Mouse (Mus musculus): Measurements from ENCODE around the gene Ttc3. TPM values are rescaled to one million over a fixed set of nuclear protein-coding genes. Genes with fewer than 3 reads are reported as not detected.

Gene Ttc3
- total and polyA plus RNA-seq, 2 experiments from 2014 or later, result 121 to 178 TPM

DNA sequence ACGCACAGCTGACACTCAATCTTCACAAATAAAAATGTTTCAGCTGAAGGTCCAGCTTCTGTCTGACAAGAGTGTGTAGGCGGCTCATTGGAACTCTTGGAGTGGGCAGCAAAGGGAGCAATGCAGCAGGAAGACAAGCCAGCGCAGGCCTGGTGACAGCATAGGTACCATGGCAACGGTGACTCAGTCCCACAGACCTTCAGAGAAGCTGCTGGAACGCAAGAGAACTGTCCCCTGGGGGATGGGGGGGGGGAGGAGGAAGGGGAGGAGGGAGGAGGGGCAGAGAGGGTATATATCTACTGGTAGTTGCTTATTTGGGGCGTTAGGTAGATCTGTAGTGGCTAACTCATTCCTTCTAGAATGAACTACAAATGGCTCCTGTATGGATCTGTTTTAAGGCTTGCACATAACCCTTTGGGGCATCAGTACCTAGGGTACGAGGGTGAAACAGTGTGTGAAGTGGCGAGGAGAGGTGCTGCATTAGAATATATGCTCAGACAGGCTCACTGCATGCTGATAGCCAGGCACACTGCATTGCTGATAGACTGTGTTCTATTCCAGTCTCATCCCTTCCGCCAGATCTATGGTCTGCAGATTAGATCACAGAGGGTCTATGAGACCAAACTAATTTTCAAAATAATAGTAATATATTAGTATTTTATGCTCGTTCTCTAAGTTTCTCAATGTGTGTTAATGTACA is 8.1 kb upstream of the Ttc3 start:
- H3K27ac ChIP-seq (ENCODE audit: low read depth), result no peak overlapping the region
- H3K4me2 ChIP-seq (ENCODE audit: low read depth, low read length), result no peak overlapping the region
- H3K36me3 ChIP-seq (replicated peaks; ENCODE audit: control insufficient read depth, insufficient read depth, low read length), result no peaks in the 10 kb centered on the region
- H3K4me1 ChIP-seq (ENCODE audit: control insufficient read depth, insufficient read depth), result peaks cover 6% of the 10 kb centered on the region
- H3K4me3 ChIP-seq (ENCODE audit: low read depth, low read length), result no peak overlapping the region
- DNase-seq (ENCODE audit: low spot score) (peak; percentile 68), ATAC-seq (ENCODE audit: insufficient read depth, low read depth) (peak; percentile 88)
- no peaks in the 10 kb centered on the region for H3K9me3 ChIP-seq (replicated peaks; ENCODE audit: control insufficient read depth, low read length)
- WGBS, result 23% methylated on average over 10 of the region's 10 CpGs
- no peaks in the 10 kb centered on the region for H3K27me3 ChIP-seq (ENCODE audit: control insufficient read depth, insufficient read depth, low read length)
- no peak overlapping the region for H3K9ac ChIP-seq (replicated peaks; ENCODE audit: low read depth, low read length)
- no peak for TF ChIP-seq EP300 (IDR thresholded peaks at IDR 0.05; ENCODE audit: low read depth)
- TF ChIP-seq CTCF (IDR thresholded peaks at IDR 0.05; ENCODE audit: low read depth), result no peak

GRCm38 (mm10) chr16:94363814-94364213 is 6.6 kb upstream of the Ttc3 start:
- H3K27me3 ChIP-seq (ENCODE audit: control insufficient read depth, insufficient read depth, low read length), result no peaks in the 10 kb centered on the region
- H3K9me3 ChIP-seq (replicated peaks; ENCODE audit: control insufficient read depth, low read length), result no peaks in the 10 kb centered on the region
- TF ChIP-seq CTCF (IDR thresholded peaks at IDR 0.05; ENCODE audit: low read depth) (no peak), EP300 (IDR thresholded peaks at IDR 0.05; ENCODE audit: low read depth) (no peak)
- H3K4me3 ChIP-seq (ENCODE audit: low read depth, low read length), result no peak overlapping the region
- no peaks in the 10 kb centered on the region for H3K36me3 ChIP-seq (replicated peaks; ENCODE audit: control insufficient read depth, insufficient read depth, low read length)
- no peak overlapping the region for H3K4me2 ChIP-seq (ENCODE audit: low read depth, low read length)
- DNase-seq (ENCODE audit: low spot score), result no peak
- no peak for ATAC-seq (ENCODE audit: insufficient read depth, low read depth)
- H3K27ac ChIP-seq (ENCODE audit: low read depth), result no peak overlapping the region
- WGBS, result 84% methylated on average over 4 of the region's 4 CpGs
- H3K9ac ChIP-seq (replicated peaks; ENCODE audit: low read depth, low read length), result no peak overlapping the region
- H3K4me1 ChIP-seq (ENCODE audit: control insufficient read depth, insufficient read depth), result peaks cover 6% of the 10 kb centered on the region

GRCm38 (mm10) chr16:94365435-94365834 is 5.0 kb upstream of the Ttc3 start:
- no peaks in the 10 kb centered on the region for H3K36me3 ChIP-seq (replicated peaks; ENCODE audit: control insufficient read depth, insufficient read depth, low read length)
- DNase-seq (ENCODE audit: low spot score), result no peak
- no peaks in the 10 kb centered on the region for H3K9me3 ChIP-seq (replicated peaks; ENCODE audit: control insufficient read depth, low read length)
- H3K27ac ChIP-seq (ENCODE audit: low read depth), result no peak overlapping the region
- H3K27me3 ChIP-seq (ENCODE audit: control insufficient read depth, insufficient read depth, low read length), result no peaks in the 10 kb centered on the region
- peaks cover 16% of the 10 kb centered on the region for H3K4me1 ChIP-seq (ENCODE audit: control insufficient read depth, insufficient read depth)
- ATAC-seq (ENCODE audit: insufficient read depth, low read depth), result no peak
- TF ChIP-seq CTCF (IDR thresholded peaks at IDR 0.05; ENCODE audit: low read depth) (no peak), EP300 (IDR thresholded peaks at IDR 0.05; ENCODE audit: low read depth) (no peak)
- 73% methylated on average over 3 of the region's 3 CpGs for WGBS
- no peak overlapping the region for H3K9ac ChIP-seq (replicated peaks; ENCODE audit: low read depth, low read length)
- H3K4me2 ChIP-seq (ENCODE audit: low read depth, low read length), result no peak overlapping the region
- H3K4me3 ChIP-seq (ENCODE audit: low read depth, low read length), result no peak overlapping the region

GRCm38 (mm10) chr16:94369596-94370172 is 734 bp upstream of the Ttc3 start:
- ATAC-seq (ENCODE audit: insufficient read depth, low read depth) (no peak), DNase-seq (ENCODE audit: low spot score) (peak; percentile 45)
- Histone ChIP-seq H3K9me3 (replicated peaks; ENCODE audit: control insufficient read depth, low read length) (no peaks in the 10 kb centered on the region), H3K27me3 (ENCODE audit: control insufficient read depth, insufficient read depth, low read length) (no peaks in the 10 kb centered on the region), H3K4me3 (ENCODE audit: low read depth, low read length) (peak overlapping the region; percentile 85), H3K9ac (replicated peaks; ENCODE audit: low read depth, low read length) (peak overlapping the region; percentile 83), H3K27ac (ENCODE audit: low read depth) (peak overlapping the region; percentile 98), H3K4me1 (ENCODE audit: control insufficient read depth, insufficient read depth) (peaks cover 16% of the 10 kb centered on the region), H3K36me3 (replicated peaks; ENCODE audit: control insufficient read depth, insufficient read depth, low read length) (no peaks in the 10 kb centered on the region), H3K4me2 (ENCODE audit: low read depth, low read length) (peak overlapping the region; percentile 69)
- TF ChIP-seq CTCF (IDR thresholded peaks at IDR 0.05; ENCODE audit: low read depth) (no peak), EP300 (IDR thresholded peaks at IDR 0.05; ENCODE audit: low read depth) (no peak)
- WGBS, result 10% methylated on average over 6 of the region's 6 CpGs

- H3K4me3 ChIP-seq (ENCODE audit: low read depth, low read length), result peak overlapping the region; percentile 85
- H3K4me1 ChIP-seq (ENCODE audit: control insufficient read depth, insufficient read depth), result peaks cover 19% of the 10 kb centered on the region
- 0% methylated on average over 36 of the region's 43 CpGs for WGBS
- no peaks in the 10 kb centered on the region for H3K36me3 ChIP-seq (replicated peaks; ENCODE audit: control insufficient read depth, insufficient read depth, low read length)
- no peaks in the 10 kb centered on the region for H3K9me3 ChIP-seq (replicated peaks; ENCODE audit: control insufficient read depth, low read length)
- TF ChIP-seq EP300 (IDR thresholded peaks at IDR 0.05; ENCODE audit: low read depth) (no peak), CTCF (IDR thresholded peaks at IDR 0.05; ENCODE audit: low read depth) (no peak)
- no peaks in the 10 kb centered on the region for H3K27me3 ChIP-seq (ENCODE audit: control insufficient read depth, insufficient read depth, low read length)
- peak overlapping the region; percentile 69 for H3K4me2 ChIP-seq (ENCODE audit: low read depth, low read length)
- H3K9ac ChIP-seq (replicated peaks; ENCODE audit: low read depth, low read length), result peak overlapping the region; percentile 83
- peak; percentile 87 for ATAC-seq (ENCODE audit: insufficient read depth, low read depth)
- peak overlapping the region; percentile 98 for H3K27ac ChIP-seq (ENCODE audit: low read depth)
- DNase-seq (ENCODE audit: low spot score), result peak; percentile 73
Measured at GRCm38 (mm10) chr16:94370915-94371300, 490 bp downstream of the Ttc3 start.
